ENCODE assay signal across 13 mouse cellular contexts in the genomic region with DNA sequence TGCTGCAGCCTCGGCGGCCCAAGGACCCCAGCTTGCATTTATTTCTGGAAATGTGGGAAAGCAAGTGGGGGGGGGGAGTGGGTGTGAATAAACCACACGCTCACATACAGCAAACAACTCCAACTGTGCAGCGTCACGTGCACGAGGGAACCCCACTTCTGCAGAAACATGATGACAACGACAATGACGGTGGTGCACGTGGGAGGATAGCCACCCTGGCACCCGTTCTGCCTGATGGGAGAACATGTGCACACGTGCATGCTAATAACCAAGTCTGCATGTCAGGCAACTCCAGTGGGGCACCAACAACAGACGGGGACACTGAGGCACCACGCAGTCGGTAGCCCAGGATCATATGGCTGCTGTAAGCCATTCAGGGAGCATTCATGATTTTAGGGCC. TPM values are rescaled to one million over a fixed set of nuclear protein-coding genes. Genes with fewer than 3 reads are reported as not detected.
DNase-seq lines count a peak whose midpoint lies in the region; ATAC-seq and TF ChIP-seq lines count a peak whose summit lies in the region.
"Had no signal": no experiment of that assay in that cellular context is flagged by ENCODE, and none has a peak within 500 bp of the region (broad histone marks: within the 10 kb centered on the region; RNA-seq: fewer than 3 reads in every experiment).

No protein-coding gene starts in this region.

- ATAC-seq in intestine, embryonic 15.5 days = no peak
- ATAC-seq in intestine, postnatal 0 days = no peak

- no peaks in the 10 kb centered on the region for H3K27me3 ChIP-seq in intestine, embryonic 15.5 days (replicated peaks)
- no peaks in the 10 kb centered on the region for H3K27me3 ChIP-seq in intestine, postnatal 0 days (replicated peaks; ENCODE audit: control insufficient read depth, insufficient read depth, low read length)
- H3K27me3 ChIP-seq in limb, embryonic 10.5 days (ENCODE audit: low read depth, poor library complexity, severe bottlenecking) = no peaks in the 10 kb centered on the region
- H3K27me3 ChIP-seq: embryonic facial prominence, embryonic 12.5 days; liver, embryonic 13.5 days had no signal

- WGBS in intestine, embryonic 15.5 days = 82% methylated on average over 14 of the region's 14 CpGs
- WGBS in intestine, postnatal 0 days = 84% methylated on average over 14 of the region's 14 CpGs
- WGBS in limb, embryonic 10.5 days = 87% methylated on average over 14 of the region's 14 CpGs

- no peak overlapping the region for H3K27ac ChIP-seq in intestine, embryonic 15.5 days
- no peak overlapping the region for H3K27ac ChIP-seq in intestine, postnatal 0 days (ENCODE audit: low read depth, low read length)
- peak overlapping the region; percentile 42; the same call in 1 of the 2 replicates for H3K27ac ChIP-seq in limb, embryonic 10.5 days
- H3K27ac ChIP-seq: liver, embryonic 13.5 days; macrophage had no signal

- no peak overlapping the region for H3K9ac ChIP-seq in intestine, embryonic 15.5 days
- no peak overlapping the region for H3K9ac ChIP-seq in intestine, postnatal 0 days (ENCODE audit: low read depth, low read length)
- H3K9ac ChIP-seq: embryonic facial prominence, embryonic 12.5 days; liver, embryonic 13.5 days had no signal

- H3K4me1 ChIP-seq in intestine, embryonic 15.5 days (replicated peaks) = peaks cover 26% of the 10 kb centered on the region
- no peaks in the 10 kb centered on the region for H3K4me1 ChIP-seq in intestine, postnatal 0 days (replicated peaks; ENCODE audit: control insufficient read depth, insufficient read depth, low read length)
- H3K4me1 ChIP-seq in limb, embryonic 10.5 days = peaks cover 66% of the 10 kb centered on the region

- H3K9me3 ChIP-seq in intestine, embryonic 15.5 days = no peaks in the 10 kb centered on the region
- H3K9me3 ChIP-seq in intestine, postnatal 0 days (ENCODE audit: control insufficient read depth) = no peaks in the 10 kb centered on the region
- H3K9me3 ChIP-seq in limb, embryonic 10.5 days (replicated peaks) = no peaks in the 10 kb centered on the region
- H3K9me3 ChIP-seq: embryonic facial prominence, embryonic 12.5 days; liver, embryonic 13.5 days had no signal

- H3K4me2 ChIP-seq in intestine, embryonic 15.5 days (replicated peaks) = 0 out of 2 replicates have a peak overlapping the region, but pooled peaks have one; percentile 33
- H3K4me2 ChIP-seq in intestine, postnatal 0 days (replicated peaks; ENCODE audit: low read depth) = no peak overlapping the region
- H3K4me2 ChIP-seq: embryonic facial prominence, embryonic 12.5 days; liver, embryonic 13.5 days had no signal

- H3K36me3 ChIP-seq in intestine, embryonic 15.5 days = no peaks in the 10 kb centered on the region
- H3K36me3 ChIP-seq in intestine, postnatal 0 days (ENCODE audit: control insufficient read depth, insufficient read depth) = no peaks in the 10 kb centered on the region
- no peaks in the 10 kb centered on the region for H3K36me3 ChIP-seq in limb, embryonic 10.5 days
- H3K36me3 ChIP-seq: embryonic facial prominence, embryonic 12.5 days; liver, embryonic 13.5 days had no signal

- peak; percentile 70 for DNase-seq in right cerebral cortex, adult 18-20 months
- DNase-seq in right cerebral cortex, postnatal 25 days = no peak
- DNase-seq in limb, embryonic 10.5 days (ENCODE audit: low spot score) = no peak
- DNase-seq in spleen, postnatal 10 days (ENCODE audit: low spot score in 2 of 2) = no peak
- no peak for DNase-seq in cerebellum, adult 9-11 months
- DNase-seq in gastrocnemius, postnatal 36 days = no peak
- DNase-seq: cerebellum, adult 8-10 months; liver, embryonic 13.5 days; thymus, adult 18-20 months had no signal

- TF ChIP-seq CTCF in intestine, postnatal 0 days (IDR thresholded peaks at IDR 0.05; ENCODE audit: low read depth) = no peak

- no peak overlapping the region for H3K4me3 ChIP-seq in intestine, embryonic 15.5 days (replicated peaks)
- H3K4me3 ChIP-seq in intestine, postnatal 0 days (ENCODE audit: low read depth, low read length) = no peak overlapping the region
- no peak overlapping the region for H3K4me3 ChIP-seq in limb, embryonic 10.5 days
- H3K4me3 ChIP-seq: embryonic facial prominence, embryonic 12.5 days; liver, embryonic 13.5 days had no signal

- intact Hi-C loops in gastrocnemius, postnatal 36 days (cut with DNase I) = no loop called here

RNA-seq across cellular contexts. Expression of gene Prex1, which starts 37.1 kb away (rescaled TPM):
- polyA plus RNA-seq in intestine, embryonic 15.5 days (2015; fragmentation: Nextera tagmentation; extraction: Ambion mirVana) = 9.6 and 10.6 TPM in 2 replicates
- 4.0 TPM in 2 replicates for polyA plus RNA-seq in intestine, postnatal 0 days (2015; fragmentation: Nextera tagmentation; extraction: Ambion mirVana)
- 24.6 and 26.2 TPM in 2 replicates for polyA plus RNA-seq in limb, embryonic 10.5 days (2016; fragmentation: Nextera tagmentation; extraction: Ambion mirVana)
- total RNA-seq in gastrocnemius, postnatal 36 days (2021) = 1 to 10 TPM; 3.7 to 5.0 TPM
